Mouse (Mus musculus): Measurements from ENCODE around the gene Nudt7. TPM values are rescaled to one million over a fixed set of nuclear protein-coding genes. Genes with fewer than 3 reads are reported as not detected.

The Nudt7 gene
- total and polyA plus RNA-seq, 3 experiments, result not detected

DNA sequence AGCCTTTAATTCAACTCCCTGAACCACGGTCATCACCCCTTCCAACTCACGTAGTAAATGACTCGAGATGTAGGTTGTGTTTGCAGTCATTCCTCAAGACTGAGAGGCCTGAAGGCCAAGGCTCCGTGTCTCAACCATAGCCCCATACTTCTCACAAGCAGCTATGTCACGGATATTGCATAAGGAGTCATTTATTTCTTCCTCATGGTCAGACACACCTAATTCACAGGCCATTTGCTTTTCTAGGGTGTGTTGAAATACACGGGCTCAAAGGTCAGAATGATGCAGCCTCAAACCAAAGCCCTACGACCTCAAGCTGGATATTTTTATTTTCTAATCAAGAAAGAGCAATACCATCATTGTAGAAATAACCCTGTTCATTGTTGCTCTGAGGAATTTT lies 2.5 kb upstream of the Nudt7 start:
- Histone ChIP-seq H3K27ac (ENCODE audit: control insufficient read depth, low read depth, low read length) (no peak overlapping the region), H3K4me1 (ENCODE audit: control insufficient read depth in 1 of 2, insufficient read depth in 2 of 2, low read length in 2 of 2) (no peaks in the 10 kb centered on the region), H3K79me2 (ENCODE audit: control insufficient read depth, insufficient read depth, low read length, poor library complexity) (no peaks in the 10 kb centered on the region), H3K9ac (ENCODE audit: control insufficient read depth, low read depth, low read length, poor library complexity, severe bottlenecking) (no peak overlapping the region), H3K27me3 (ENCODE audit: control insufficient read depth in 1 of 2, insufficient read depth in 2 of 2, low read length in 2 of 2) (no peaks in the 10 kb centered on the region), H3K4me3 (ENCODE audit: control insufficient read depth in 1 of 2, insufficient read depth in 1 of 2, low read depth in 2 of 2, low read length in 2 of 2) (no peak overlapping the region), H3K36me3 (ENCODE audit: control insufficient read depth in 1 of 2, insufficient read depth in 2 of 2, low read length in 2 of 2) (no peaks in the 10 kb centered on the region), H3K9me3 (replicated peaks; ENCODE audit: insufficient read depth, low read length) (no peaks in the 10 kb centered on the region)
- TF ChIP-seq KAT2A (conservative IDR thresholded peaks at IDR 0.05; ENCODE audit: low read depth, low read length) (no peak), UBTF (IDR thresholded peaks at IDR 0.05; ENCODE audit: borderline replicate concordance, insufficient read depth, low read depth, low read length) (no peak), E2F4 (IDR thresholded peaks at IDR 0.05; ENCODE audit: borderline replicate concordance, low read depth, low read length) (no peak), GATA1 (IDR thresholded peaks at IDR 0.05; ENCODE audit: low read depth, low read length) (no peak), BHLHE40 (IDR thresholded peaks at IDR 0.05; ENCODE audit: borderline replicate concordance, low read depth, low read length) (no peak), NELFE (IDR thresholded peaks at IDR 0.05; ENCODE audit: low read depth, low read length) (no peak), GABPA (IDR thresholded peaks at IDR 0.05; ENCODE audit: low read depth, low read length) (no peak), TBP (IDR thresholded peaks at IDR 0.05; ENCODE audit: low read depth, low read length) (no peak), POLR2AphosphoS2 (IDR thresholded peaks at IDR 0.05; ENCODE audit: low read length) (no peak), MYC (IDR thresholded peaks at IDR 0.05; ENCODE audit: low read depth, low read length) (no peak), CHD2 (IDR thresholded peaks at IDR 0.05; ENCODE audit: low read length) (no peak)
- no peak for DNase-seq (ENCODE audit: low read depth, low spot score)

DNA sequence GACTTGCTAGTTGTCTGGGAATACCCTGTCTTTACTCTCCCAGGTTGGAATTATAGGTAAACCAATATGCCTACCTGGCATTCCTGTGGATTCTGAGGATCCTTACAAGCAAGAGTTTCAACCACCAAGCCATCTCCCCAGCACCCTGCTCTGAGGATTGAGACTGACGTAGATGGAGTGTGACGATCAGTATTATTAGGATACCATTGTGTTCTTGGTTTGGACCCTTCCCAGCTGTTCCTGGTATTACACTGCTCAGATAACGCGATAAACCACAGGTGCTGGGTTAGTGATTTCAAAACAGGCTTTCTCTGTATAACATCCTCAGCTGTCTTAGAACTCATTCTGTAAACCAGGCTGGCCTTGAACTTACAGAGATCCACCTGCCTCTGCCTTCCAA lies 1.9 kb upstream of the Nudt7 start:
- H3K27ac ChIP-seq (ENCODE audit: control insufficient read depth, low read depth, low read length), result no peak overlapping the region
- TF ChIP-seq POLR2A (IDR thresholded peaks at IDR 0.05; ENCODE audit: control insufficient read depth in 1 of 2, insufficient read depth in 1 of 2, low read depth in 1 of 2, low read length in 2 of 2, poor library complexity in 1 of 2) (no peak), CHD2 (IDR thresholded peaks at IDR 0.05; ENCODE audit: low read length) (no peak), TBP (IDR thresholded peaks at IDR 0.05; ENCODE audit: low read depth, low read length) (no peak), ZKSCAN1 (IDR thresholded peaks at IDR 0.05; ENCODE audit: low read depth, low read length) (no peak), MYC (IDR thresholded peaks at IDR 0.05; ENCODE audit: low read depth, low read length) (no peak)
- H3K36me3 ChIP-seq (ENCODE audit: control insufficient read depth in 1 of 2, insufficient read depth in 2 of 2, low read length in 2 of 2), result no peaks in the 10 kb centered on the region
- H3K4me1 ChIP-seq (ENCODE audit: control insufficient read depth in 1 of 2, insufficient read depth in 2 of 2, low read length in 2 of 2), result no peaks in the 10 kb centered on the region
- H3K27me3 ChIP-seq (ENCODE audit: control insufficient read depth in 1 of 2, insufficient read depth in 2 of 2, low read length in 2 of 2), result no peaks in the 10 kb centered on the region
- no peaks in the 10 kb centered on the region for H3K9me3 ChIP-seq (replicated peaks; ENCODE audit: insufficient read depth, low read length)
- no peak for DNase-seq (ENCODE audit: low read depth, low spot score)
- no peak overlapping the region for H3K9ac ChIP-seq (ENCODE audit: control insufficient read depth, low read depth, low read length, poor library complexity, severe bottlenecking)
- no peak overlapping the region for H3K4me3 ChIP-seq (ENCODE audit: control insufficient read depth in 1 of 2, insufficient read depth in 1 of 2, low read depth in 2 of 2, low read length in 2 of 2)
- no peaks in the 10 kb centered on the region for H3K79me2 ChIP-seq (ENCODE audit: control insufficient read depth, insufficient read depth, low read length, poor library complexity)

DNA sequence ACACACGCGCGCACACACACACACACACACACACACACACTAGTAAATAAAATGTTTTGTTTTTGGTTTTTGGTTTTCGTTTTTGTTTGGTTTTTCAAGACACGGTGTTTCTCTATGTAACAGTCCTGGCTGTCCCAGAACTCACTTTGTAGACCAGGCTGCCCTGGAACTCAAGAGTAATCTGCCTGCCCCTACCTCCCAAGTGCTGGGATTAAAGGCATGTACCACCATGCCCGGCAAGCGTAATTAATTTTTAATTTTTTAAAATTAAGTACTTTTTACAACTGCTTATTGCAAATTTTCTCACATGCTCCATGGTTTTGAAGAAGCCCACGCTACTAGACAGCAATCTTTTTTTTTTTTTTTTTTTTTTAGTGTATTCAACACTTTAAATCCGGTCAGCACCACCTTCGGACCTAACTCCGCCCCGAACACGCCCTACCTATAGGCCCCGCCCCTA lies 277 bp upstream of the Nudt7 start:
- no peak overlapping the region for H3K4me3 ChIP-seq (ENCODE audit: control insufficient read depth in 1 of 2, insufficient read depth in 1 of 2, low read depth in 2 of 2, low read length in 2 of 2)
- H3K27me3 ChIP-seq (ENCODE audit: control insufficient read depth in 1 of 2, insufficient read depth in 2 of 2, low read length in 2 of 2), result no peaks in the 10 kb centered on the region
- H3K9ac ChIP-seq (ENCODE audit: control insufficient read depth, low read depth, low read length, poor library complexity, severe bottlenecking), result no peak overlapping the region
- H3K9me3 ChIP-seq (replicated peaks; ENCODE audit: insufficient read depth, low read length), result no peaks in the 10 kb centered on the region
- no peaks in the 10 kb centered on the region for H3K79me2 ChIP-seq (ENCODE audit: control insufficient read depth, insufficient read depth, low read length, poor library complexity)
- H3K36me3 ChIP-seq (ENCODE audit: control insufficient read depth in 1 of 2, insufficient read depth in 2 of 2, low read length in 2 of 2), result no peaks in the 10 kb centered on the region
- no peak for DNase-seq (ENCODE audit: low read depth, low spot score)
- TF ChIP-seq NRF1 (IDR thresholded peaks at IDR 0.05; ENCODE audit: insufficient read depth, low read depth, low read length, poor library complexity, severe bottlenecking) (no peak), MEF2A (IDR thresholded peaks at IDR 0.05; ENCODE audit: extremely low read depth, insufficient replicate concordance, low read depth, low read length, poor library complexity, severe bottlenecking) (no peak)
- H3K27ac ChIP-seq (ENCODE audit: control insufficient read depth, low read depth, low read length), result no peak overlapping the region
- no peaks in the 10 kb centered on the region for H3K4me1 ChIP-seq (ENCODE audit: control insufficient read depth in 1 of 2, insufficient read depth in 2 of 2, low read length in 2 of 2)
